Comparison of ENCODE assay signal across 15 mouse cellular contexts in genomic region chr7:45131850-45132249, GRCm38 (mm10). TPM values are rescaled to one million over a fixed set of nuclear protein-coding genes. Genes with fewer than 3 reads are reported as not detected.
A peak's percentile ranks its signal among the peaks of the same experiment; 100 is the strongest.
DNase-seq lines count a peak whose midpoint lies in the region; ATAC-seq and TF ChIP-seq lines count a peak whose summit lies in the region.
"Had no signal": no experiment of that assay in that cellular context is flagged by ENCODE, and none has a peak within 500 bp of the region (broad histone marks: within the 10 kb centered on the region; RNA-seq: fewer than 3 reads in every experiment).

No protein-coding gene starts in this region.

- peak; percentile 51 for DNase-seq in cerebellum, adult 9-11 months
- no peak for DNase-seq in heart, postnatal 36 days
- no peak for DNase-seq in midbrain, embryonic 10.5 days (ENCODE audit: low spot score)
- DNase-seq in midbrain, postnatal 0 days (ENCODE audit: low spot score), result no peak
- no peak for DNase-seq in gastrocnemius, postnatal 4 days (ENCODE audit: low spot score in 2 of 2)
- DNase-seq: B cell, adult 2 months; right cerebral cortex, adult 18-20 months; thymus, adult 18-20 months had no signal

- H3K9ac ChIP-seq in heart, embryonic 14.5 days (ENCODE audit: low read length), result peak overlapping the region; percentile 22
- H3K9ac ChIP-seq in midbrain, postnatal 0 days (replicated peaks; ENCODE audit: low read length, poor library complexity, severe bottlenecking), result no peak overlapping the region
- H3K9ac ChIP-seq: forebrain, embryonic 12.5 days; limb, embryonic 15.5 days had no signal

- no peak overlapping the region for H3K4me2 ChIP-seq in heart, embryonic 14.5 days (ENCODE audit: low read length)
- no peak overlapping the region for H3K4me2 ChIP-seq in midbrain, postnatal 0 days (ENCODE audit: low read depth, low read length, poor library complexity, severe bottlenecking)
- H3K4me2 ChIP-seq: forebrain, embryonic 12.5 days; limb, embryonic 15.5 days had no signal

- no peak overlapping the region for H3K27ac ChIP-seq in heart, embryonic 14.5 days (replicated peaks in 1 of 2; ENCODE audit: control insufficient read depth in 1 of 2, insufficient read depth in 1 of 2, low read depth in 2 of 2, low read length in 2 of 2)
- peak overlapping the region; percentile 50; the same call in 1 of the 2 replicates for H3K27ac ChIP-seq in midbrain, embryonic 10.5 days (replicated peaks)
- no peak overlapping the region for H3K27ac ChIP-seq in midbrain, postnatal 0 days (ENCODE audit: low read depth, low read length)
- H3K27ac ChIP-seq: forebrain, embryonic 12.5 days; limb, embryonic 15.5 days had no signal

- H3K9me3 ChIP-seq in heart, embryonic 14.5 days (ENCODE audit: control insufficient read depth, low read length), result no peaks in the 10 kb centered on the region
- no peaks in the 10 kb centered on the region for H3K9me3 ChIP-seq in midbrain, embryonic 10.5 days (replicated peaks)
- no peaks in the 10 kb centered on the region for H3K9me3 ChIP-seq in midbrain, postnatal 0 days (ENCODE audit: low read length)
- H3K9me3 ChIP-seq: forebrain, embryonic 12.5 days; limb, embryonic 15.5 days had no signal

- WGBS in heart, embryonic 14.5 days, result 65% methylated on average over 10 of the region's 11 CpGs
- WGBS in midbrain, embryonic 10.5 days, result 76% methylated on average over 11 of the region's 11 CpGs
- 80% methylated on average over 11 of the region's 11 CpGs for WGBS in midbrain, postnatal 0 days

- no peak for TF ChIP-seq CTCF in midbrain, postnatal 0 days (IDR thresholded peaks at IDR 0.05)

- H3K4me1 ChIP-seq in heart, embryonic 14.5 days (ENCODE audit: control insufficient read depth in 2 of 2, insufficient read depth in 2 of 2, low read length in 2 of 2), result peaks cover 11 to 23% of the 10 kb centered on the region in 2 experiments
- peaks cover 42% of the 10 kb centered on the region for H3K4me1 ChIP-seq in midbrain, embryonic 10.5 days
- peaks cover 6% of the 10 kb centered on the region; the same call in 1 of the 2 replicates for H3K4me1 ChIP-seq in midbrain, postnatal 0 days (ENCODE audit: insufficient read depth, low read length)

- no peak overlapping the region for H3K4me3 ChIP-seq in heart, embryonic 14.5 days (ENCODE audit: control insufficient read depth in 1 of 2, insufficient read depth in 1 of 2, low read depth in 1 of 2, low read length in 2 of 2)
- no peak overlapping the region for H3K4me3 ChIP-seq in midbrain, embryonic 10.5 days
- no peak overlapping the region for H3K4me3 ChIP-seq in midbrain, postnatal 0 days (ENCODE audit: low read depth, low read length)
- H3K4me3 ChIP-seq: forebrain, embryonic 12.5 days; limb, embryonic 15.5 days had no signal

- intact Hi-C loops in heart, postnatal 36 days (cut with DNase I), result no loop called here

- no peak for ATAC-seq in cerebellum, adult (ENCODE audit: insufficient number of reproducible peaks, low FRiP score, low TSS enrichment)
- ATAC-seq in heart, embryonic 14.5 days (ENCODE audit: insufficient number of reproducible peaks, insufficient read depth, low FRiP score, low read depth), result no peak
- no peak for ATAC-seq in midbrain, postnatal 0 days (ENCODE audit: low FRiP score)
- ATAC-seq: lung, postnatal 0 days had no signal

- peaks cover 7% of the 10 kb centered on the region for H3K36me3 ChIP-seq in heart, embryonic 14.5 days (ENCODE audit: control insufficient read depth, insufficient read depth, low read length)
- peaks cover 11% of the 10 kb centered on the region for H3K36me3 ChIP-seq in midbrain, embryonic 10.5 days
- peaks cover under 1% of the 10 kb centered on the region for H3K36me3 ChIP-seq in midbrain, postnatal 0 days (ENCODE audit: insufficient read depth, low read length)

- H3K27me3 ChIP-seq in heart, embryonic 14.5 days (ENCODE audit: control insufficient read depth, insufficient read depth, low read length), result peaks cover 6% of the 10 kb centered on the region; the same call in 1 of the 2 replicates
- H3K27me3 ChIP-seq in midbrain, embryonic 10.5 days (ENCODE audit: low read depth, poor library complexity, severe bottlenecking), result peaks cover 23% of the 10 kb centered on the region
- no peaks in the 10 kb centered on the region for H3K27me3 ChIP-seq in midbrain, postnatal 0 days (ENCODE audit: insufficient read depth, low read length)

RNA-seq across cellular contexts. Expression of gene Rpl13a, which starts 3.3 kb away (rescaled TPM):
- 878 and 918 TPM in 2 replicates for polyA plus RNA-seq in heart, embryonic 14.5 days (2014; fragmentation: Nextera tagmentation; extraction: Ambion mirVana)
- 100 to 1,000 TPM; 580 to 665 TPM for total RNA-seq in heart, postnatal 36 days (2021)
- polyA plus RNA-seq in midbrain, embryonic 10.5 days (2016; fragmentation: Nextera tagmentation; extraction: Ambion mirVana), result 1,083 and 1,243 TPM in 2 replicates
- total RNA-seq in midbrain, postnatal 0 days (2014; rRNA removed), result 1,048 and 1,621 TPM in 2 replicates
- 667 and 701 TPM in 2 replicates for polyA plus RNA-seq in midbrain, postnatal 0 days (2015; fragmentation: Nextera tagmentation; extraction: Ambion mirVana)
- 1,000 to 10,000 TPM; 1,483 to 1,628 TPM for total RNA-seq in gastrocnemius, postnatal 4 days (2021)

RNA-seq across cellular contexts. Expression of gene Gm45713, which starts 4.2 kb away (rescaled TPM):
- polyA plus RNA-seq in heart, embryonic 14.5 days (2014; fragmentation: Nextera tagmentation; extraction: Ambion mirVana), result 0.34 and 0.58 TPM in 2 replicates
- not detected for total RNA-seq in heart, postnatal 36 days (2021)
- polyA plus RNA-seq in midbrain, embryonic 10.5 days (2016; fragmentation: Nextera tagmentation; extraction: Ambion mirVana), result 0.11 and 0.19 TPM in 2 replicates
- total RNA-seq in midbrain, postnatal 0 days (2014; rRNA removed), result 2.0 TPM in 1 of 2 replicates, not detected in the other
- 0.39 TPM in 1 of 2 replicates, not detected in the other for polyA plus RNA-seq in midbrain, postnatal 0 days (2015; fragmentation: Nextera tagmentation; extraction: Ambion mirVana)
- total RNA-seq in gastrocnemius, postnatal 4 days (2021), result under 1 TPM in 1 of 2 experiments, not detected in 1; 0.34 TPM
- total RNA-seq: left cerebral cortex, postnatal 10 days; megakaryocyte, adult 5-6 weeks had no signal
- polyA plus RNA-seq: limb, embryonic 15.5 days had no signal

RNA-seq across cellular contexts. Expression of gene Flt3l, which starts 4.4 kb away (rescaled TPM):
- 1.3 and 1.4 TPM in 2 replicates for polyA plus RNA-seq in heart, embryonic 14.5 days (2014; fragmentation: Nextera tagmentation; extraction: Ambion mirVana)
- total RNA-seq in heart, postnatal 36 days (2021), result 10 to 100 TPM in 1 of 2 experiments, 1 to 10 TPM in 1; 7.0 to 16.1 TPM
- polyA plus RNA-seq in midbrain, embryonic 10.5 days (2016; fragmentation: Nextera tagmentation; extraction: Ambion mirVana), result 1.1 and 1.4 TPM in 2 replicates
- 3.4 and 7.8 TPM in 2 replicates for total RNA-seq in midbrain, postnatal 0 days (2014; rRNA removed)
- 1.3 and 1.7 TPM in 2 replicates for polyA plus RNA-seq in midbrain, postnatal 0 days (2015; fragmentation: Nextera tagmentation; extraction: Ambion mirVana)
- 1 to 10 TPM; 2.4 to 5.1 TPM for total RNA-seq in gastrocnemius, postnatal 4 days (2021)

RNA-seq across cellular contexts. Expression of gene Rps11, which starts 7.6 kb away (rescaled TPM):
- 1,053 and 1,103 TPM in 2 replicates for polyA plus RNA-seq in heart, embryonic 14.5 days (2014; fragmentation: Nextera tagmentation; extraction: Ambion mirVana)
- total RNA-seq in heart, postnatal 36 days (2021), result 100 to 1,000 TPM; 567 to 587 TPM
- polyA plus RNA-seq in midbrain, embryonic 10.5 days (2016; fragmentation: Nextera tagmentation; extraction: Ambion mirVana), result 1,493 and 1,787 TPM in 2 replicates
- 1,069 and 1,136 TPM in 2 replicates for total RNA-seq in midbrain, postnatal 0 days (2014; rRNA removed)
- polyA plus RNA-seq in midbrain, postnatal 0 days (2015; fragmentation: Nextera tagmentation; extraction: Ambion mirVana), result 671 and 697 TPM in 2 replicates
- total RNA-seq in gastrocnemius, postnatal 4 days (2021), result 1,000 to 10,000 TPM in 1 of 2 experiments, 100 to 1,000 TPM in 1; 985 to 1,047 TPM

RNA-seq across cellular contexts. Expression of gene Pih1d1, which starts 22.3 kb away (rescaled TPM):
- polyA plus RNA-seq in heart, embryonic 14.5 days (2014; fragmentation: Nextera tagmentation; extraction: Ambion mirVana), result 86.3 and 94.5 TPM in 2 replicates
- total RNA-seq in heart, postnatal 36 days (2021), result 10 to 100 TPM; 41.8 to 43.1 TPM
- 108 and 111 TPM in 2 replicates for polyA plus RNA-seq in midbrain, embryonic 10.5 days (2016; fragmentation: Nextera tagmentation; extraction: Ambion mirVana)
- 104 and 124 TPM in 2 replicates for total RNA-seq in midbrain, postnatal 0 days (2014; rRNA removed)
- 77.1 and 81.6 TPM in 2 replicates for polyA plus RNA-seq in midbrain, postnatal 0 days (2015; fragmentation: Nextera tagmentation; extraction: Ambion mirVana)
- 10 to 100 TPM; 52.1 to 59.3 TPM for total RNA-seq in gastrocnemius, postnatal 4 days (2021)
